Mouse (Mus musculus) intestine, postnatal 0 days (tissue): Measurements from ENCODE around the gene Gna12. TPM values are rescaled to one million over a fixed set of nuclear protein-coding genes. Genes with fewer than 3 reads are reported as not detected.

ENCODE experiments used
- ATAC-seq: fragments of 200-750 bp; cut with Nextera tagmentation; 2 replicates; pipeline ENCODE4 v1.8.0; 2017; ENCODE audit warnings: mild to moderate bottlenecking, moderate TSS enrichment, moderate library complexity
- H3K27ac ChIP-seq: fragments of 300-500 bp; sonication (generic); 2 replicates; pipeline ENCODE4 v1.5.1; 2014; ENCODE audit warnings: mild to moderate bottlenecking, low read depth, low read length, moderate library complexity
- H3K27me3 ChIP-seq: fragments of 300-500 bp; sonication (generic); replicated peaks from 2 replicates; pipeline ENCODE4 v1.6.1; 2014; ENCODE audit warnings: low read length, mixed read lengths; ENCODE audit not compliant: control insufficient read depth, insufficient read depth
- H3K36me3 ChIP-seq: fragments of 300-500 bp; sonication (generic); 2 replicates; pipeline ENCODE4 v1.6.1; 2014; ENCODE audit warnings: mild to moderate bottlenecking, moderate library complexity; ENCODE audit not compliant: control insufficient read depth, insufficient read depth
- H3K4me1 ChIP-seq: fragments of 300-500 bp; sonication (generic); replicated peaks from 2 replicates; pipeline ENCODE4 v1.6.1; 2014; ENCODE audit warnings: antibody characterized with exemption, low read length, mixed read lengths; ENCODE audit not compliant: control insufficient read depth, insufficient read depth
- H3K4me2 ChIP-seq: fragments of 300-500 bp; sonication (generic); replicated peaks from 2 replicates; pipeline ENCODE4 v1.6.1; 2014; ENCODE audit warnings: low read depth, mild to moderate bottlenecking, moderate library complexity
- H3K4me3 ChIP-seq: fragments of 300-500 bp; sonication (generic); 2 replicates; pipeline ENCODE4 v1.5.1; 2014; ENCODE audit warnings: low read depth, low read length
- H3K9ac ChIP-seq: fragments of 300-500 bp; sonication (generic); 2 replicates; pipeline ENCODE4 v1.6.1; 2014; ENCODE audit warnings: mild to moderate bottlenecking, low read depth, low read length
- H3K9me3 ChIP-seq: fragments of 300-500 bp; sonication (generic); 2 replicates; pipeline ENCODE4 v1.6.1; 2016; ENCODE audit warnings: mixed run types; ENCODE audit not compliant: control insufficient read depth
- CTCF ChIP-seq: sonication (generic); IDR thresholded peaks from 2 replicates; pipeline ENCODE4 v1.5.1; 2016; ENCODE audit warnings: low read depth, mild to moderate bottlenecking, control low read depth, antibody characterized with exemption, moderate library complexity
- WGBS: fragments of 180-500 bp; shearing (Covaris S2); extraction: QIAGEN DNeasy Blood & Tissue Kit; methylation state at CpG from one replicate; pipeline ENCODE4 v1.1.7; 2014; 5-methylcytosine and 5-hydroxymethylcytosine counted together
- polyA plus RNA-seq: library from polyadenylated mRNA; unstranded; fragments of >200 nt; fragmentation: Nextera tagmentation; extraction: Ambion mirVana; gene quantifications from 2 replicates; pipeline ENCODE4 v1.2.1, GENCODE M21; 2015

Gene Gna12
- polyA plus RNA-seq, 1 experiment from 2014 or later: 13.8 TPM

DNA sequence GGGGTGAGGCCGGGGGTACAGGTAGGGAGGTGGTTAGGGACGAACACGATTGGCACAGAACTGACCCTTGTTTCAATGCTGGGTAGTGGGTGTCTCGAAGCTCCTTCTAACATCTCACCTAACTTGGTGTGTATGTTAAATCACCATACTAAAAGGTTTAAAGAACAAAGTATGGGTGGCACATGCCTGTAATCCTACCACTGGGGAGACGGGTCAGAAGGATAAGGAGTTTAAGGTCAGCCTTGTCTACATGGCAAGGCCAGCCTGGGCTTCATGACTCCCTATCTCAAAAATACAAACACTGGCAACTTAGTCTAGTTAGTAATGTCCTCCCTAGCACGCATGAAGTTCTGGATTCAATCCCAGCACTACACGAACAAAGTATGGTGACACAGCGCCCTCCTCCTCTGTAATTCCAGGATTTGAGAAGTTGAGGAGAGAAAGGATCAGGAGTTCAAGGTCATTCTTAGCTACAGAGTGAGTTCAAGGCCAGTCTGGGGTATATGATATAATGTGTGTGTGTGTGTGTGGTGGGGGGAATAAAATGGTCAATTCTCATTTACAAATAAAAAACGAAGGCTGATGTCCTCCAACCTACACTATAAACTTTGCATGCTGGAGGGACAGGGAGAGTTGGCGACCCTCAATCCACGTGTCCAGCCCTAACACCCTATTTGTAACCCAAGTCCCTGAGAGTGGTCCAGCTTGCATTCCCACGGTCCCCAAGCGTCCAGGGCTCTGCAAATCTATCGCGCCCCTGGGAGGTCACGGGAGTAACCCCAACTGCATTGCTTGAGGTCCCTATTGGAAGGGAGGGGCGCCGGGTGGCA, 935 bp downstream of the Gna12 start:
- no peak for ATAC-seq
- 34% methylated on average over 18 of the region's 18 CpGs for WGBS

DNA sequence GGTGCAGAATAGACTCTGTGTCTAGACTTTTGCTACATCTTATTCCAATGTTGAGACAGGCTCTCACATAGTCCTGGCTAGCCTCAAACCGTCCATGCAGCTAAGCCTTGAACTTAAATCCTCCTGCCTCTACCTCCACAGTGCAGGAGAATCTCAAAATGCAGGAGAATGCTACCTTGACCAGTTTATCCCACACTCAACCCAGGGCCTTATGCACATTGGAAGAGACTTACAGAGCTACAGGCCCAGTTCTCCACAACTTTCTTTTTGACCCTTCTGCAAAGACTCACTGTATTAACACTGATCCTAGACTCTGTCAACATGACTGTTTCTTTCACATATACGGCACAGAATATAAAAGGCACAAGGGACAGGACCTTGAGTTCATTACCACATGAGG, 1.9 kb downstream of the Gna12 start:
- no peak for ATAC-seq
- no peak for TF ChIP-seq CTCF
- Histone ChIP-seq H3K4me1 (0 out of 2 replicates have a peak, but pooled peaks cover 3% of the 10 kb centered on the region), H3K36me3 (no peaks in the 10 kb centered on the region), H3K9me3 (no peaks in the 10 kb centered on the region), H3K27ac (no peak overlapping the region), H3K4me3 (no peak overlapping the region), H3K4me2 (peak overlapping the region; percentile 83), H3K27me3 (no peaks in the 10 kb centered on the region), H3K9ac (0 out of 2 replicates have a peak overlapping the region, but pooled peaks have one; percentile 1)
- 46% methylated on average over 2 of the region's 2 CpGs for WGBS

More for the DNA sequence above, 935 bp downstream of the Gna12 start:
- no peaks in the 10 kb centered on the region for H3K36me3 ChIP-seq
- H3K27me3 ChIP-seq: no peaks in the 10 kb centered on the region
- no peaks in the 10 kb centered on the region for H3K9me3 ChIP-seq
- H3K4me2 ChIP-seq: peak overlapping the region; percentile 83
- peak overlapping the region; percentile 71 for H3K9ac ChIP-seq
- H3K27ac ChIP-seq: peak overlapping the region; percentile 77; the same call in 1 of the 2 replicates
- 0 out of 2 replicates have a peak, but pooled peaks cover 3% of the 10 kb centered on the region for H3K4me1 ChIP-seq
- H3K4me3 ChIP-seq: peak overlapping the region; percentile 61
- TF ChIP-seq CTCF: peak; percentile 48

DNA sequence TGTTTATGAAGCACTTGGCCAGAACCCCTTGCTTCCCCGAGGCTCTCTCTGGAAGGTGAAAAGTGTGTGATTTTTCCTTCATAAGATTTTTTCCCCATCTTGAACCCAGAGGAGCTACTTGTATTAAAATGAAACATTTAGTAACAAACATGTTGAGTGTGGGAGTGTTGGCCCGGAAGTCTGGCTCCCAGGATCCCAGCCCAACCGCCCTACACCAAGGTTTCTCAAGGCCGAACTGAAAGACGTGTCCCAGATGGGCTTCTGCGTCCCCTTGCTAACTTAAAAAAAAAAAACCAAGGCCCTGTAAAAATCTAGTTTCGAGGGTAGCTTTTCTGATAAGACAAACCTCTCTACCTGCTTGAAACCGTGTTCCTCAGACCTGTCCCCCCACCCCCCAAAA, 2.3 kb downstream of the Gna12 start:
- Histone ChIP-seq H3K4me2 (peak overlapping the region; percentile 83), H3K36me3 (no peaks in the 10 kb centered on the region), H3K27ac (no peak overlapping the region), H3K9me3 (no peaks in the 10 kb centered on the region), H3K9ac (0 out of 2 replicates have a peak overlapping the region, but pooled peaks have one; percentile 1), H3K27me3 (no peaks in the 10 kb centered on the region), H3K4me3 (no peak overlapping the region), H3K4me1 (0 out of 2 replicates have a peak, but pooled peaks cover 3% of the 10 kb centered on the region)
- ATAC-seq: no peak
- TF ChIP-seq CTCF: no peak
- WGBS: 55% methylated on average over 8 of the region's 8 CpGs

DNA sequence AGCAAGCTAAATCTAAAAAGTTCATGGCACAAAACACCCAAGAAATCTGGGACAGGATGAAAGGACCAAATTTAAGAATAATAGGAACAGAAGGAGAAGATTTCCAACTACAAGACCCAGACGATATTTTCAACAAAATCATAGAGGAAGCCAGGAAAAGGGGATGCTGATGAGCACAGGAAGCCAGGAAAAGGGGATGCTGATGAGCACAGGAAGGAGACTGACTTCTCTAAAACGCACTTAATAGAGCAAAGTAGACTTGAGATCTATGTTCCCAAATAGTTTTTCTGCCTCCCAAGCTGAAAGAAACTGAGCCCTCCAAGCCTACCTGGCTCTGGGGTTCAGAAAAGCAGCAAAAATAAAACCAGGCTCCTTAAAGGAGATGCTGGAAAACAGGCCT, 2.8 kb downstream of the Gna12 start:
- no peak overlapping the region for H3K27ac ChIP-seq
- H3K9ac ChIP-seq: no peak overlapping the region
- H3K36me3 ChIP-seq: no peaks in the 10 kb centered on the region
- WGBS: 51% methylated on average over 2 of the region's 2 CpGs
- 0 out of 2 replicates have a peak, but pooled peaks cover 3% of the 10 kb centered on the region for H3K4me1 ChIP-seq
- no peak for TF ChIP-seq CTCF
- ATAC-seq: no peak
- no peak overlapping the region for H3K4me3 ChIP-seq
- peak overlapping the region; percentile 37; the same call in 1 of the 2 replicates for H3K4me2 ChIP-seq
- H3K9me3 ChIP-seq: no peaks in the 10 kb centered on the region
- no peaks in the 10 kb centered on the region for H3K27me3 ChIP-seq

DNA sequence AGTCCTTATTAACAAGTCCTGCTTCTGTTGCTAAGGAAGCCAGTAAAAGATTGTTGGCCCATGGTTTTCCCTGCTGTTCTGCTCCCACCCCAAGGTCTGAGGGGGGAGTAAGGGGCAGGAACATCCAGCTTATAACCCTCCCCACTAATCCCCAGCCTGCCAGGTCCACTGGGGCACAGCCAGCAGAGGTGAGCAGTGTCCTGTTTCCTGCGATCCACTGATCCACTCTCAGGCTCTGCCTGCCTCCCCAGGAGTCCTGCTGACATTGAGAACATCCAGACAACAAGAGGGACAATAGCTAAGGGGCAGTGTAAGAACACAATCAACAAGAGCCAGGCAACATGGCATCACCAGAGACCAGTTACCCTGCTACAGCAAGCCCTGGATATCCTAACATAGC, 3.4 kb downstream of the Gna12 start:
- no peaks in the 10 kb centered on the region for H3K9me3 ChIP-seq
- no peak overlapping the region for H3K9ac ChIP-seq
- WGBS: 62% methylated on average over 1 of the region's 1 CpGs
- no peak for ATAC-seq
- no peaks in the 10 kb centered on the region for H3K36me3 ChIP-seq
- no peak overlapping the region for H3K27ac ChIP-seq
- no peaks in the 10 kb centered on the region for H3K27me3 ChIP-seq
- TF ChIP-seq CTCF: no peak
- 0 out of 2 replicates have a peak, but pooled peaks cover 3% of the 10 kb centered on the region for H3K4me1 ChIP-seq
- H3K4me2 ChIP-seq: no peak overlapping the region
- H3K4me3 ChIP-seq: no peak overlapping the region

DNA sequence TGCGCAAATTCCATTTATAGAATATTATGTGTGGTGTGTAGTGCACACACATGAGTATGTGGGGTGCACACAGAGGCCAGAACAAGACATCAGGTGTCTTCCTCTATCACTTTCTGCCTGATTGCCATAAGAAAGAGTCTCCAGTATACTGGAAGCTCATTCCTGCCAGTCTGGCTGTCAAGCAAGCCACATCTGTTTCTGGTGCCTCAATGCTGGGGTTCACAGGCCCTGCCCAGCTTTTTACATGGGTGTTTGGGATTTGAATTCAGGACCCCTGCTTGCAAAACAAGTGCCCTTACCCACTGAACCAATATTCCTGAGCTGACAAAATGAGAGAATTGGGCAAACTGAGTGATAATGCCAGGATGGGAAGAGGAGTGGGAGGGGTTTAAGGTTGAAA, 4.1 kb downstream of the Gna12 start:
- H3K4me3 ChIP-seq: no peak overlapping the region
- H3K9ac ChIP-seq: no peak overlapping the region
- H3K4me2 ChIP-seq: no peak overlapping the region
- H3K36me3 ChIP-seq: no peaks in the 10 kb centered on the region
- H3K4me1 ChIP-seq: 0 out of 2 replicates have a peak, but pooled peaks cover 3% of the 10 kb centered on the region
- TF ChIP-seq CTCF: no peak
- no peak for ATAC-seq
- H3K9me3 ChIP-seq: no peaks in the 10 kb centered on the region
- H3K27ac ChIP-seq: no peak overlapping the region
- H3K27me3 ChIP-seq: no peaks in the 10 kb centered on the region
- 96% methylated on average over 1 of the region's 1 CpGs for WGBS
